Mouse (Mus musculus) natural killer cell, adult 2 months (primary cell): Measurements from ENCODE around the gene Znrf3.

Experiments used
- DNase-seq, 2 experiments: peaks; one replicate each; pipeline ENCODE4 v3.0.0; 2022; ENCODE audit warnings: low spot score in 2 of 2

The Znrf3 gene

GRCm38 (mm10) chr11:5318976-5319375 is 125.7 kb downstream of the Znrf3 start:
- DNase-seq: no peak

- no peak for DNase-seq
Observed at GRCm38 (mm10) chr11:5318035-5318775, 126.4 kb downstream of the Znrf3 start.

- DNase-seq: no peak
Observed at GRCm38 (mm10) chr11:5314796-5315195, 129.9 kb downstream of the Znrf3 start.

- DNase-seq: no peak
Observed at GRCm38 (mm10) chr11:5314330-5314741, 130.3 kb downstream of the Znrf3 start.

- DNase-seq: no peak
Observed at GRCm38 (mm10) chr11:5307024-5307905, 137.4 kb downstream of the Znrf3 start.

GRCm38 (mm10) chr11:5306017-5306416 is 138.6 kb downstream of the Znrf3 start:
- no peak for DNase-seq

- DNase-seq: no peak
Observed at GRCm38 (mm10) chr11:5304526-5304925, 140.1 kb downstream of the Znrf3 start.

- no peak for DNase-seq
Observed at GRCm38 (mm10) chr11:5298007-5298372, 146.7 kb downstream of the Znrf3 start.

GRCm38 (mm10) chr11:5297148-5298006 is 147.3 kb downstream of the Znrf3 start:
- DNase-seq: no peak

GRCm38 (mm10) chr11:5296576-5297115 is 148.0 kb downstream of the Znrf3 start:
- DNase-seq: peak; percentile 28 to 54

- DNase-seq: no peak
Observed at GRCm38 (mm10) chr11:5294805-5295204, 149.8 kb downstream of the Znrf3 start.

GRCm38 (mm10) chr11:5290691-5291090 is 154.0 kb downstream of the Znrf3 start:
- DNase-seq: peak; percentile 51 to 66

GRCm38 (mm10) chr11:5289826-5290580 is 154.6 kb downstream of the Znrf3 start:
- no peak for DNase-seq

- DNase-seq: no peak
Observed at GRCm38 (mm10) chr11:5283987-5284386, 160.7 kb downstream of the Znrf3 start.

- no peak for DNase-seq
Observed at GRCm38 (mm10) chr11:5280932-5281331, 163.7 kb downstream of the Znrf3 start.

- DNase-seq: no peak
Observed at GRCm38 (mm10) chr11:5278463-5278862, 166.2 kb downstream of the Znrf3 start.

GRCm38 (mm10) chr11:5277307-5277971 is 167.2 kb downstream of the Znrf3 start:
- DNase-seq: no peak

GRCm38 (mm10) chr11:5275216-5275615 is 169.4 kb downstream of the Znrf3 start:
- no peak for DNase-seq

GRCm38 (mm10) chr11:5272536-5273234 is 172.0 kb downstream of the Znrf3 start:
- DNase-seq: no peak

- DNase-seq: no peak
Observed at GRCm38 (mm10) chr11:5272066-5272360, 172.6 kb downstream of the Znrf3 start.
